Mouse (Mus musculus) thymus, postnatal 25 days (tissue): ENCODE results near the gene Lrrc3c.

Experiments used
- DNase-seq: peaks from one replicate; pipeline ENCODE4 v3.0.0; 2022

Gene Lrrc3c

DNA sequence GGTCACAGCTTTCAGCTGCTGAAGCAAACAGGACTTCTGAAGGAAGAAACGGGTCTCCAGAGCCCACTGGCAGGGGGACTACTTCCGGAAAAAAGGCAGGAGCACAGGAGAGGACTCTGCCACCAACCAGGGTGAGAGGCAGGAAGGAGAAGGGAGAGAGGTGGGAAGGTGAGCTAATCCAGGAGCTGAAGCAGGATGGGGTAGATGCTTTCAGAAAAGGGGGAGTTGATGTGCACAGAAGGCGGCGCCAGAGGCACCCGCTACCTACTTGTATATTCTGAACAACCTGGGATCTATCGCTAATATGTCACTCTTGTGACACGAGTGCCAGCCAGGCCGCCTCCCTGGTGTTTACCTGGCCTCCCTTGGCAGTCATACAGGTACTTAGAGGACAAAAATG lies at the start of gene Lrrc3c:
Gene Lrrc3c (plus strand): TSS at position 301 of the 400 bp plus-strand sequence.
- no peak for DNase-seq

DNA sequence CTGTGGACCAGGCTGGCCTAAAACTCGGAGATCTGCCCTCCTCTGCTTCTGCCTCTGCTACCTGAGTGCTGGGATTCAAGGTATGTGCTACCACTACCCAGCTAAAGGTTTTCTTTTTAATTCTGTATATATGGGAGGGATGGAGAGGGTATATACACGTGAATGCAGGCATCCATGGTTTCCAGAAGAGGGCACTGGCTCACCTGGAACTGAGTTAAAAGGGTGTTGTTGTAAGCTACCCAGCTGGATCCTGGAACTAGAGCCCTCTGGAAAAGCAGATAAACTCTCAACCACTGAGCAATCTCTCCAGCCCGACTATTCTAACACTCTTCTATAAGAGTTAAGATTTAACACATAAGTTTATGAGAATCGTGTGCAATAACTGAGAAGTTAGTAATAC lies 48.7 kb upstream of the Lrrc3c start:
- DNase-seq = no peak

DNA sequence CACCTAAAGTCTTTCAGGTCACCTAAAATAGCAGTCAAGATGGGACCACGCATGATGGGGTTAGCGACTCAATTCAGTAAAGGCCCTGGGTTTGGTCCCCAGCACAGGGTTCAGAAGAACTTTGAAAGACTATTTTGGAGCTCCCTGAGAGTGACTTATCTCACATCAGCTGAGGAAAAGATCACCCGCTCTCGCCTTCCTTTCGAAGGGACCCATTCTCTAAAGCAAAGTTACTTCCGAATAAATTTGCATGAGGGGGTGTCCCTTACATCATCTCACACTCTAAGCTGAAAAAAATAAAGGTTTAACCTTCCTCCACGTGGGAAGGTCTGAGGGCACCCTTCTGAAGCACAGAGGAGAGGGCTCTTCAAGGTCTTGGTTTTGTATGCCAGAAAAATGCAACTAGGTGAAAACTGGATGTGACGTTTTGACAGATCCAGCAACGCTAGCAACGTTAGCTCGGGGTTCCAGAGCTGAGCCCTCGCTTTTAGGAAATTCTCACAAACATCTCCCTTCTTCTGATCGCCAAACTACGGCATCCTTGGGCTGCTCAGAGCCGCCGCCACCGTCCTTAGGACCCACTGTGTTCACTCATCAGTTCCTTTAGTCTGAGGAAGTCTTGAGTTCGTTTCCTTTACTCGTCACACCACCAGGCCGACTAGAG lies 47.6 kb upstream of the Lrrc3c start:
- DNase-seq = peak; percentile 58

DNA sequence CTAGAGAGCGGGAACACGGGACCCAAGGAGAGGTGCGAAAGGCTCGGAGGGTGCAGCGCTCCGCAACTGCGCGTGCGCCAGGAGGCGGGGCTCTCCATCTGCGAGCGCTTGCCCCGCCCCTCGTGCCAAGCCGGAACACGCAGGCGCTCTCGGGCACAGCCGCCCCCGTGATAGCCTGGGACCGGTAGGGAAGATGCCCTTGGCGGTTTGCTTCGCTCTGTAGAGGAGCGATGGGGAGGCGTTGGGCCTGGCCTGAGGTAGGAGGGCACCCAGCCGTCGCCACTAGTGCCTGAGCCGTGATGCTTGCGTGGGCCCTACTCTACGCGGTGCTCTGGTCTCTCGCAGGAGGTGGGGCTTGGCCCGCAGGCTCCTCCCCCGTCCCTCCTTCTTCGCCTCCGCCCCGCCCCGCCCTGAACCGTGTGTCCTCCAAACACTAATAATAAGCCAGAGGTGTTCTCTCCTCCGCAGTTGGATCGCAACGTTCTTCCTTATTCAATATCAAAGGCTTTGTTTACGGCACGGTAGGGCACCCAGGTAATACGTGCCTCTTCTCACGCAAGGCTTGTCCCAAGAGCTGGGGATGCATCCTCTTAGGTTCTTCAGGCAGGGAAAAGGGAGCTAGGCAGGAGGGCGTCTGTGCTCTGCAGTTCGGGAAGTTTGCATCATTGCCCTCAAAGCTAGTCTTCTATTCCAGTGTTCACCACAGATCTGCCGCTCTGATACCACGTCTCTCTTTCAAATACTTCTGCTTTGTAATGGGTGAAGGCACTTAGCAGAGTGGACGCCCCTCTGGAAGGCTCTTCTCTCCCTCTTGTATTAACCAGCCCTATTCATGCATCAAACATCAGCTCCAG lies 46.9 kb upstream of the Lrrc3c start, which contains the start of gene Zpbp2:
Gene Zpbp2 (plus strand): TSS at position 123 of the 854 bp plus-strand sequence.
- peak; percentile 97 for DNase-seq

DNA sequence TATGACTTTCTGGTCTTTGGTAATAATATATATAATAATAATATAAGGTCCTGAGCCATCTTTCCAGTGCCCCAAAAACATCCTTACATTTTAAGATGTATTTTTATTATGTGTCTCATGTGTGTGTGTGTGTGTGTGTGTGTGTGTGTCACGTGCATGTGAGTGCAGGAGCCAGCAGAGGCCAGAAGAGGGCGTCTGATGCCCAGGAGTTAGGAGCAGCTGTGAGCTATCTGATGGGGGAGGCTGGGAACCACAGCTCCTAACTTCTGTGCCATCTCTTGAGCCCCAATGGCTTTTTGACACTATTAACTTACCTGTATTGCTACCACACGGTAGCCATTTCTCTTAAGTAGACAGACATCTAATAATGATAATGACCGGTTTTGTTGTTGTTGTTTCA lies 44.1 kb upstream of the Lrrc3c start:
- DNase-seq = no peak

DNA sequence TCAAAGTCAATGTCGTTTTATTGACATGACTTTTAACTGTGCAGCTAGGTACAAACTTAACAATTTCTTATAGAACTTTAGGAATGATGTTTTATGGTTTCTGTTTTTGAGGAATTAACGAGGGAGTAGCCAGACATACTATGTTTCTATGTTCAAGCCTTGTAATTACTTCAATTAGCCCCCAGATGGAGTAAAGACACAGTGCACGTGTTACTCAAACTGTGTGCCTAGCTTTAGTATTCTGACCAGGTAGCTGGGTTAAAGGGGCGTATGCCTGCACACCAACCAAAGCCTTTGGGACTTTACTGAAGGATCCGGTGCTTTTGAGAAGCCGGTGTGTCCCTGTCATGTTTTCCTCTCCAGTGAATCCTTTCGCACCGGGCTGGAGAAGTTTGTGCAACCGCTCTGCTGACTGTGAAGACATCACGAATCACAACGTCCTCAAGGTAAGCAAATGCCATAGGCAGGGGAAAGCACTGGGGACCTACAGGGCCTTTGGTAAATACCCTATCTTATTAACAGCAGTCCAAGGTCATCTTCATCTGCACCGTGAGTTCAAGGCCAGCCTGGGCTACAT lies 42.9 kb upstream of the Lrrc3c start:
- DNase-seq = no peak

DNA sequence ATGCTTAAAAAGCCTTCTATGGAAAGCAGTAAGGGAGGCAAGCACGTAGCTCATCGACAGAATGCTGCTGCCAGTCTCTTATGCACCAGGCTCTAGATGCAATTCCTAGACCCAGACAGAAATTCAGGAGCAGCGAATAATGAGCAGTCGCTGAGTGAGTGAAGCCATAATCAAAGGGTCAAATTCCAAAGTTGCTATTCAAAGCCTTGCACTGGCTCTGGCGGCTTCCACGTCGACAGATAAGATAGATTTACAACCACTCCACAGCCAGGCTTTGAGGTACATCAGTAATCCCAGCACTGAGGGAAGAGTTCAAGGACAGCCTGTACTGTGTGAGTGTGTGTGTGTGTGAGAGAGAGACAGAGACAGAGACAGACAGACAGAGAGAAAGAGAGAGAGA lies 37.1 kb upstream of the Lrrc3c start:
- no peak for DNase-seq

DNA sequence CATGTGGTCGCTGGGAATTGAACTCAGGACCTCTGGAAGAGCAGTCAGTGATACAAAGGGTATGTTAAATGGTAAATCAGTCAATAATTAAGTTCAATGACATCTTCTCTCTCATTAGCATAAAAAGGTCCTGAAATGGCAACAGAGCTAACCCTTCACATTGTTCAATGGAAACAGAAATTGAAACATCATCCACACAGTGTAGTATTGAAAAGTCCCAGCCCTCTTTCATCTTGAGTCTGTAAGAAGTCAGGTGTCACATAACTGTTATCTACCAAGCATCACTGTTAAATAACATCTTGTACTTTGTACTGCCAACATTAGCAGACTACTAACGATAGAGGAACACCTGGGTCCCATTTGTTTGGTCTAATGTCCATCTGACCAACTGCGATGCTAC lies 35.1 kb upstream of the Lrrc3c start:
- DNase-seq = no peak

DNA sequence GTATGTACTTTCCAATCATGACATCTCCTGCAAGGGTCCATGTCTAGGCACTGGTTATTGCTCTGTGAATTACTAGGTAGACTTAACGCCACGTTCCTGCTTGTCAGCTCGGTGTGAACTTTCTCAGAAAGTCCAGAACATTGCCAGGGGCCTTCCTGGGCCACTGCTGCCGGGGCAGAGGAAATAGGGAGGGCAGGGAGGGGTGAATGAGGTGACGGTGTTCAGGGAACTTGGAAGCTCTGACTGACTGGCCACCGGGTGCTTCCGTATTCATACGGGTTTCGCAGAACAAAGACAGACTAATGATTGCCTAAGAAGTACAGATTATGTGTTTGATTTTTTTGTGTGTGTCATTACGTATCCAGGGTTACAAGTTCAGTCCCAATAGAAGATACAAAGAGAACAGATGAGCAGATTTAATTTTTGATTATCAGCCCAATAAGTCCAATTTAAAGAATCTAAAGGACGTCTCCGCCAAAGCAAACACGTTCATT lies 34.1 kb upstream of the Lrrc3c start:
- no peak for DNase-seq

DNA sequence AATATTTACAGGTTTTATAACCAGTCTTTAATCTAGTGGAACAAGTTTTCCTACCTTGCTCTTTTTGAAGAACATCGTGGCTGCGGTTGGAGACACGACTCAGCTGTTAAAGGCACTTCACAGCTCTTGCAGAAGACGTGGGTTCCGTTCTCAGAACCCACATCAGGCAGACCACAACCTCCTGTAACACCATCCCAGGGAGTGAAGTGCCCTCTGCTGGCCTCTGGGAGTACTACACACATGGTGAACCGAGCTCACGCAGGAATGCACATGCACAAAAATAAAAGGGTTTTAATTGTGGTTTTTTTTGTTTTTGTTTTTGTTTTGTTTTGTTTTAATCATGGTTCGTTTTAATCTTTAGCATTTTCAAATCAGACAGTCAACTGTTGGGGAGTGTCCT lies 29.8 kb upstream of the Lrrc3c start:
- DNase-seq = peak; percentile 47

DNA sequence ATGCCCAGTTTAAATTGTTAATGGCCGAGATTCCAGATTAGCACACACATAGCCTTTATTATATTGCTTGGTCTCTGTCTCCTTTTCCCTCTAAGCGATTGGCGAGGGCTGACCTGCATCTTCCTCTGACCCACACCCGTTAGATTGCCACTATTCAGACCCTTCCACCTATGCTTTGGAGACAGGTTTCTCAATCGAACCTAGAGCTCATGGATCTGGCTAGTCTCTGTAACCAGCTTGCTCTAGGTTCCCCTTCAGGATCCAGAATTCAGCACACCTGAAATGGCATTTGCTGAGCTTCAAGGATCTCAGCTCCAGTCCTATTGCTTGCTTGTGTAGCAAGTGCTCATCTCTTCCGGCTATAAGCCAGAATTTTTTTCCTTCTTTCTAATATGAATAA lies 28.6 kb upstream of the Lrrc3c start:
- DNase-seq = no peak

DNA sequence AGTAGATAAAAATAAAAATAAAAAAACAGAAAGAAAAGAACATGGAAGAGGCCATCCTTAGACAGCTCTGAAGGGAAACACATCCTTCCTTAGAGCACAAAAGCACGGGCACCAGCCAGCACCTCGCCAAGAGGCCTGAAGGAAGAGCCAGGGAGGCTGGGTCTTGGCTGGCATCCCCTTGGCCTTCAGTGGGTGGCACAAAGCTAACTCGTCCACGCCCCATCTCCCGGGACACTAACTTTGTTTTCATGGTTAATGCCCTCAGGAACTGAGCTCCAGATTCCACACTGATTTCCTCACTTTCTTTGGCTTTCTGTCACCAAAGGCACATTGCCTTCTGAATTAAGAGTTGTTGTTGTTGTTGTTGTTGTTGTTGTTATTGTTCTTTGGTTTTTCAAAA lies 20.3 kb upstream of the Lrrc3c start:
- DNase-seq = no peak

DNA sequence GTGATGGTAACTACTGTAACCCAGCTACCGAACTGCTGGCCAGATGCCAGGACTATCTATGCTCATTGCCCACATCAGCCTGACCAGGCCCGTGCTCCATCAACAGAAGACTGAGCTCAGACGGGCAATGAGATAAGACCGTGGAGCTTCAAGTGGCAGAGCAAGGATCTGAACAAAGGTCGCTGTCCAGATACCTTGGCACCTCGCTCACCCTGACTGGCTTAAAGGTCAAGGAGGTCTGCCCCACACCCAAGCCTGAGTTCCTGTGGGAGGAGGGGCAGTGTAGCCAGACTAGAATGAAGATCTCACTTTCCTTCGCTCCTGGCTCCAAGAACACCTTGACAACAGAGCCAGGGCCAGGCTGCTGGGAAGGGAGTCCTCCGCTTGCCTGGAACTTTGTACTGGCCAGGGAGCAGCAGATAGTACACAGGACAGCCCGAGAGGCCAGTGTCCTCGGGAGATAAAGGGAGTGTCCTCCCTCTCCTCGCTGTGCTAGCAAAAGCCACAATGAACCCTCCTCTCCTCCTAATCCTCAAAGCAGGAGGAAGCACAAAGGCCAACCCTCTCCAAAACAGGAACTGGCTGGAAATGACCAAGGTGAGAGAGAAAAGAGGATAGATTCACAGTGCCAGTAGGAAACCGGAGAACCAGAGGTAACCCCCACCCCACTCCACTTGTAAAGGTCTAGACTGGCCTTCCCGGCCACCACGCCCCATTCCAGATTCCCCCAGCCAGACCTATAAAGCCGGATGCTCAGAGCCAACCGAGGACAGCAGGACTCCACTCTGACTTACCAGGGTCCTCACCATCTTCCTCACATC lies 17.6 kb upstream of the Lrrc3c start:
- no peak for DNase-seq

DNA sequence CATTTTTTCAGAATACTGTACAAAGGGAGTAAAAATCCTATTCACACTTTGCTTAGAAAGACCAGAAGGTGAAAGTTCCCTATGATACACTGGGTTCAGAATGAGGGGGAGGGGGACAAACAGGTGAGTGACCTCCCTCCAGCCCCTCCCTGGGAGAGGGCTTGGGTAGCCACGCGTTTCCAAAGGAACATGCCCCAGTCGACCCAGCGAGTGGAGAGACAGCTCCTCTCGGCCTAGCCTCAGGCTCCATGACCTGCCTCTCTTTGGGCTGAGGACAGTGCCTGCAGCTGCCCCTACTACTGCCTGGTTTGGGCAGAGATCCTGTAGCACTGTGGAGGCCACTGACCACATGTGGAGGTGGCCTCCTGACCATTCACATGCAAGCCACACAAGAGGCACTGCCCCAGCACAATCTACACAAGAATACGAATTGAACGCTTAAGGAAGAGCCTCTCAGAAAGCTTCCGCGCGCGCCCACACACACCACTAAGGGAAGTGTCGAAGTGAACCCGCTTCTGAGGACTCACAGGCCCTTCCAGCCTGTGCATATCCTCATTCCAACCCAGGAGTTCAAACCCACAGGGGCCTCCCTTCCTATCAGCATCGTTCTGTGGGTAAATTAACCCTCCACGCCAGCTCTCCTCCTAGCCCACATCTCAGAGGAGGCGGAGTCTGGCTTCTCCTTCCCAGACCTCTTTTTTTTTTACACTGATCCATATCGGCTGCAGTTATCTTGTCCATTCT lies 16.6 kb upstream of the Lrrc3c start:
- DNase-seq = no peak

DNA sequence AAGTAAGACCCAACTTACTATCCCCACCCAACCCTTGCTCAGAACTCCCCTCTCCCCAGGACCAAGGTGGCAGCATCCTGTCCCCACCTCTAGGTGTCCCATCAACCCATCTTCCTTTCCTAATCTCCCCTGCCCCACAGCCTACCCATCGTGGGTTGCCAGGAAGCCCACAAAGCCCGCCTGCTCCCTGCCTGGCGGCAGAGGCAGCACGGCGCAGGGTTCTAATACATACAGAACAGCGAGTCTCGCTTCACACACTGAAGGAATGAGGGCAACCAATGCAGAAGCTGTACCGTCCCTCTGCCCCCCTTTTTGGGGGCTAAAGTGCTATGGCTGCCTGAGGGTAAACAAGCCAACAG lies 16.1 kb upstream of the Lrrc3c start:
- no peak for DNase-seq

DNA sequence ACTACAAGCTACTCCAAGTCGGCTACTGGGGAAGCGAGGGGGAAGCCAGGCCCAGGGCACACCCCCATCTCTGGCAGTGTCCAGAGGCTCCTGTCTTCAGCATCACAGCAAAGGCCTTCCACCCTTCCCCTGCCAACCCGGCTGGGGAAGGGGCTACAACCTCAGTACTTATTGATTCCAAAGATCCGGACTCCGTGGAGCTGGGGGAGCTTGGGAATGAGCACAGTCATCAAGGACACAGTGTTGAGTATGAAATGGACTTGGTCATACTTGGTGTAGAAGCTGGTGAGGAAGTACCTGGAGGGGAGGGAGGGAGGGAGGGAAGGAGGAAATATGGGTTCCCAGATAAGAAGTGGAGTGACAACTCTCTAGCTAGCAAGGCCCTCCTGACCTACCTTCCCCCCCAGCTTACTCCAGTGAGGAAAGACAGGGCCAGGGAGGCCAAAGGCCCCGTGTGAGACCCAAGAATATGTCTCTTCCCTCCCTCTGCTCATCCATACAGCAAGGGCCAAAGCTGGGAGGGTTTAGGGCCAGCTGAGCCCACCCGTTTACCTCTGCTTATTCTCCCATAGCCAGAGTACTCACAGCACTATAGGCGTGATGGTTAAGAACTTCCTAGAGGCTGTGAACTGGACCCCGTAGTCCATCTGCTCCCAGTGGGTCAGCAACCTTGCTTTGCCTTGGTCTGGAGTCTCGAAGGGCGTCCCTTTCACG lies 15.4 kb upstream of the Lrrc3c start:
- no peak for DNase-seq

DNA sequence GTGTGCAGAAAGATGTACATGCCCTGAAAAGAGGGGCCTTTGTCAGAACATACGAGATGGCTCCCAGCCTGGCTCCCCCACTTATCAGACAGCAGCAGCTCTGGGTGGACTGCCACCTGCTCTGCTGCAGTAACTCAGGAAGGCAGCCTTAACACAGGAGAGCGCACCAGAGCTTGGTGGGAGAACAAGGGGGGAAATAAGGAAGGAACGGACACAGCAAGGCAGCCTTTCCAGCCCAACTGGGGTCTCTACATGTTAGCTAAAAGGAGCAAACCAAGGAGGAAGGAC lies 14.9 kb upstream of the Lrrc3c start:
- DNase-seq = no peak

DNA sequence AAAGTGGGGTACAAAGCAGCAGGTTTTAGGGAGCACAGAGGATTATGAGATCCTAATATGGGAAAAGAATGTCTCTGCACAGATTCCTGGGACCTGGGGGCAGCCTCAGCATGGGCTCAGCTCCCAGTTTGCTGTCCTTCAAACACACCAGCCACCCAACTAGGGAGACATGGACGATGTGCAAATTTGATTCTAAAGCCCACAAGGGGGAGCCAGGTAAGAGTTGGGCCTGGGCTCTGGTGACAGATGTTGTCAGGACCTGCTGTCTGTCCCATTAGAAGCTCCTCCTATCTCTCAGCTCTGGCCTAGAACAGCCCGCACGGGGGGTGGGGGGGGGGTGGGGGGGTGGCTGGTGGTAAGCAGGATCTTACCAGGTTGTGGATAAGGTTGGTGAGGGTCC lies 14.5 kb upstream of the Lrrc3c start:
- peak; percentile 26 for DNase-seq

DNA sequence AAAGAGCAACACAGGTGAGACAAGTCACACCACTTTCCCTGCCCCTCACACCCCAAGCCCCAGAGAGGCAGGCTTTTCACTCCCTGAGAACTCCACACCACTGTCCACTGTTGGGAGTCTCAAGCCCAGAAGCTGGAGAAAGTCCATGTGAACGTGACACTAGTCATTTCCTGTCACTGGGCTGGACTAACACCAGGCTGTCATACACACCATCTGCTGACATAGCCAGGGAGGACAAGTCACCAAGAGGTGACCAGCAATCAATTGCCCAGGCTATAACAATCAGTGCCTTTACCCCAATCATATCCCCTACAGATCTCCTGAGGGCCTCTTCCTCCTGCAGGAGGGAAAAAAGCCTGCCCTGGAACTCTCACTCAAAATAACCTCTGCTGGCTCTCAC lies 13.9 kb upstream of the Lrrc3c start:
- DNase-seq = no peak

DNA sequence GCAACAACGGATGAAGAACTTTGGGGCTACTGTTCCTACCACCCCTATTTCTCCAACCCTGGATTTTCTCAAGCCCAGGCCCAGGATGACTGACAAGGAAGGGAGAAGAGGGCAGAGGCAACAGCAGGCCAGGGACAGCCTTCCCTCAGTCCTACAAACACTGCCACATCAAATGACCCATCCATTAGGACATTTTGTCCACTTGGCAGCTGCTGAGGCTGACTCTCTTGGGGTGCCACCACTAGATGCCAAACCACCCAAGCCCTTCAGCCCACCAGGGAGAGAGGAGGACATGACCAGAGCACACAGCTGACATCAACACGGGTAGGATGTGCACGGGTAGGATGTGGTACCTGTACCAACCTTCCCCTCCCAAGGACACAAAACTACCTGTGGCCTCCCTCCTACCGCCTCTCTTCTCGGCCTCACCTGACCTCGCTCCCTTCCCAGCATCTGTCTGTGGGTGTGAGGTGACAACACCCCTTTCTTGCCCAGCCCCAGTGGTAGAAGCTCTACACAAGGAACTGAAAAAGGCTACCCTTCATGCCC lies 13.4 kb upstream of the Lrrc3c start:
- no peak for DNase-seq

DNA sequence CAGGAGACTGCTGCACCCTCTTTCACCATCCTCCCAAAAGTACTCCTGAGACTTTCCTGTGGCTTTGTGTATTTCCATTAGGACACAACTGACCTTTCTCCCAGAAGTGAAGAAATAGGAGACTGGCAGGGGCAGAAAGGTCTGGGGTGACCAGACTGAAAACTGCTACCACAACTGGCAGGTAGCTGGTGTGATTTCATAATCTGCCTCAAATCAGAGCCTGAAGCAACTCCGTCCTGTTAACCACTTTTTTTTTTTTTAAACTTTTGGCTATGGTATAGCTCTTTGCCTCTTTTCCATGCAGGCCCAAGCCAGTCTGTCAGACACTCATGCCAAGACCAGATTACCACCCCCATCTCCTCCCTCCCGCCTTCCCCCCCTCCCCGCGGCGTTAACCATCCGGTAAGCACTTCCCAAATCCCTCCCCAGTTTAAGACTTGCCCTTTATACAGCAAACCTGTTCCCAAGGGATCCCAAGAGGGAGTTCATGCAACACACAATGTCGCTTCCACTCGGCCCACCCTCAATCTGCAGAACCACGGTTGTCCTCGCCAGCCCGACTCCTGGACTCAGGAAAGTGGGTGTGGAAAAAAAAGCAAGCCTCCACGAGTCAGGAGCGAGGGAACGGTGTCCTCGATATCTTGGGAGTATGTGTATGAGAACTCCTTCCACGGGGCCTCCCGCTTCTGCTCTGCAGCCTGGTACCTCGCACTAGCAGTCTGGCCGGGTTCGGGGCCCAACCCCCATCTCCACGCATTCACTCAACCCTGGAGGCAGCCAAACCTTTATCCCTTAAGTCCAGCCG lies 11.8 kb upstream of the Lrrc3c start:
- DNase-seq = no peak
